Mouse (Mus musculus) liver, embryonic 12.5 days (tissue): Measurements from ENCODE around the gene Tmpo. TPM values are rescaled to one million over a fixed set of nuclear protein-coding genes. Genes with fewer than 3 reads are reported as not detected.
"Not testable (repeated sequence)": the region's sequence is repeated elsewhere in the genome, so short reads cannot be mapped to it uniquely, and the experiment has no call there.

Experiments
- ATAC-seq: fragments of 200-750 bp; cut with Nextera tagmentation; 2 replicates; pipeline ENCODE4 v1.8.0; 2017; ENCODE audit warnings: moderate number of reproducible peaks, mild to moderate bottlenecking, moderate library complexity
- H3K27ac ChIP-seq: fragments of 300-500 bp; sonication (generic); 2 replicates; pipeline ENCODE4 v1.5.1; 2016; ENCODE audit warnings: mild to moderate bottlenecking
- H3K27me3 ChIP-seq: fragments of 300-500 bp; sonication (generic); replicated peaks from 2 replicates; pipeline ENCODE4 v1.6.1; 2016; ENCODE audit warnings: mild to moderate bottlenecking, moderate library complexity
- H3K36me3 ChIP-seq: fragments of 300-500 bp; sonication (generic); 2 replicates; pipeline ENCODE4 v1.6.1; 2016; ENCODE audit warnings: mild to moderate bottlenecking, moderate library complexity
- H3K4me1 ChIP-seq: fragments of 300-500 bp; sonication (generic); 2 replicates; pipeline ENCODE4 v1.6.1; 2016
- H3K4me2 ChIP-seq: fragments of 300-500 bp; sonication (generic); 2 replicates; pipeline ENCODE4 v1.6.1; 2016; ENCODE audit warnings: mild to moderate bottlenecking, moderate library complexity
- H3K4me3 ChIP-seq: fragments of 300-500 bp; sonication (generic); 2 replicates; pipeline ENCODE4 v1.5.1; 2016; ENCODE audit warnings: mild to moderate bottlenecking, moderate library complexity
- H3K9ac ChIP-seq: fragments of 300-500 bp; sonication (generic); 2 replicates; pipeline ENCODE4 v1.6.1; 2016; ENCODE audit warnings: mild to moderate bottlenecking, moderate library complexity
- H3K9me3 ChIP-seq: fragments of 300-500 bp; sonication (generic); replicated peaks from 2 replicates; pipeline ENCODE4 v1.6.1; 2016; ENCODE audit warnings: mild to moderate bottlenecking, moderate library complexity
- WGBS: fragments of 180-500 bp; shearing (Covaris S2); methylation state at CpG from one replicate; pipeline ENCODE4 v1.1.7; 2016; ENCODE audit not compliant: insufficient replicate concordance; 5-methylcytosine and 5-hydroxymethylcytosine counted together
- polyA plus RNA-seq: library from polyadenylated mRNA; unstranded; fragments of >200 nt; fragmentation: Nextera tagmentation; extraction: Ambion mirVana; gene quantifications from 2 replicates; pipeline ENCODE4 v1.2.1, GENCODE M21; 2016

Gene Tmpo
- polyA plus RNA-seq, 1 experiment from 2014 or later: 215 TPM

GRCm38 (mm10) chr10:91199238-91199780 is 18.2 kb upstream of the Tmpo start:
- no peak overlapping the region for H3K27ac ChIP-seq
- no peaks in the 10 kb centered on the region for H3K36me3 ChIP-seq
- no peak for ATAC-seq
- H3K4me2 ChIP-seq: no peak overlapping the region
- H3K4me3 ChIP-seq: no peak overlapping the region
- H3K27me3 ChIP-seq: no peaks in the 10 kb centered on the region
- H3K9ac ChIP-seq: no peak overlapping the region
- no peaks in the 10 kb centered on the region for H3K4me1 ChIP-seq
- 68% methylated on average over 1 of the region's 1 CpGs for WGBS
- H3K9me3 ChIP-seq: no peaks in the 10 kb centered on the region; the same call in 1 of the 2 replicates

- WGBS: 81% methylated on average over 8 of the region's 8 CpGs
- H3K27ac ChIP-seq: no peak overlapping the region
- no peak overlapping the region for H3K4me3 ChIP-seq
- no peaks in the 10 kb centered on the region for H3K27me3 ChIP-seq
- no peak overlapping the region for H3K9ac ChIP-seq
- no peaks in the 10 kb centered on the region; the same call in 1 of the 2 replicates for H3K9me3 ChIP-seq
- H3K4me1 ChIP-seq: no peaks in the 10 kb centered on the region
- H3K36me3 ChIP-seq: no peaks in the 10 kb centered on the region
- ATAC-seq: no peak
- no peak overlapping the region for H3K4me2 ChIP-seq
Observed at GRCm38 (mm10) chr10:91197704-91198103, 16.6 kb upstream of the Tmpo start.

- Histone ChIP-seq H3K27me3 (no peaks in the 10 kb centered on the region), H3K9me3 (no peaks in the 10 kb centered on the region; the same call in 1 of the 2 replicates), H3K27ac (no peak overlapping the region), H3K4me2 (no peak overlapping the region), H3K9ac (no peak overlapping the region), H3K4me3 (no peak overlapping the region), H3K36me3 (no peaks in the 10 kb centered on the region), H3K4me1 (no peaks in the 10 kb centered on the region)
- 60% methylated on average over 1 of the region's 1 CpGs for WGBS
- ATAC-seq: no peak
Observed at GRCm38 (mm10) chr10:91196778-91197177, 15.7 kb upstream of the Tmpo start.

DNA sequence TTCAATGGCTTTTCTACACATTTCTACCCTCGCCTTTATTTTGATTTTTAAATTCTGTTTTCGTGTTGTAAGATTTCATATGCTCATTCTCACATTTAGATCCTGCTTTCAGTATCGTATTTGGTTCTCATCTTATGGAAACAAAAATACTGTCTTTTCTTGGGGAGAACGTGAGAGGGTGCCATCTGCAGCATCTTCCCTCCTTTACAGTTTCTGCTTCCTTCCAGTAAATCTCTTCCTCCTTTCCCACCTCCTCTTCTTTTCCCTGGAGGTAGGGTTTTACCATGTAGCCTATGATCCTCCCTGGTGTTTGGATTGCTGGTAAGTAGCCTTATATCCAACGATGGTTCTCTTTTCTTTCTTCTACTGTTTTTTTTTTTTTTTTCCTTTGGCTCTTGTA is 14.6 kb upstream of the Tmpo start:
- H3K4me1 ChIP-seq: no peaks in the 10 kb centered on the region
- H3K9ac ChIP-seq: no peak overlapping the region
- H3K4me3 ChIP-seq: no peak overlapping the region
- H3K27ac ChIP-seq: no peak overlapping the region
- no peak overlapping the region for H3K4me2 ChIP-seq
- no peak for ATAC-seq
- no peaks in the 10 kb centered on the region; the same call in 1 of the 2 replicates for H3K9me3 ChIP-seq
- no peaks in the 10 kb centered on the region for H3K36me3 ChIP-seq
- no peaks in the 10 kb centered on the region for H3K27me3 ChIP-seq
- WGBS: 70% methylated on average over 5 of the region's 5 CpGs

DNA sequence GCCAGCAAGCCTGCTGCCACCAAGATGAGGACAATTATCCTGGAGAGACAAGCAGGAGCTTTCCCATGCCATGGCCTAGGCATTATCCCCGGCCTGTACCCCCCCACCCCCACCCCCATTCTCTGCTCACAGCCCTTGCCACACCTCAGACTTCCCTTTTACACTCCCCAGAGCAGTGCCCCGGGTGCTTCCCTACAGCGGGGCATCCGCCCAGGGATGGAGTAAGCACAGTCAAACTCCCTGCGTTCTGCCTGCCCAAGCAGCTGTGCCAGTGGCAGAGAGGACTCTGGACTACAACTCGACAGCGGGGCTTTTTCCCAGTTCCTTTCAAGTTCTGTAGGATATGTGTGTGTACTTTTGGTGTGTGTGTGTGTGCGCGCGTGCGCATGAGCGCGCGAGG is 14.0 kb upstream of the Tmpo start:
- no peak overlapping the region for H3K27ac ChIP-seq
- no peak overlapping the region for H3K4me3 ChIP-seq
- WGBS: 76% methylated on average over 14 of the region's 14 CpGs
- H3K4me1 ChIP-seq: no peaks in the 10 kb centered on the region
- no peaks in the 10 kb centered on the region for H3K36me3 ChIP-seq
- H3K4me2 ChIP-seq: no peak overlapping the region
- no peaks in the 10 kb centered on the region; the same call in 1 of the 2 replicates for H3K9me3 ChIP-seq
- H3K9ac ChIP-seq: no peak overlapping the region
- ATAC-seq: no peak
- no peaks in the 10 kb centered on the region for H3K27me3 ChIP-seq

DNA sequence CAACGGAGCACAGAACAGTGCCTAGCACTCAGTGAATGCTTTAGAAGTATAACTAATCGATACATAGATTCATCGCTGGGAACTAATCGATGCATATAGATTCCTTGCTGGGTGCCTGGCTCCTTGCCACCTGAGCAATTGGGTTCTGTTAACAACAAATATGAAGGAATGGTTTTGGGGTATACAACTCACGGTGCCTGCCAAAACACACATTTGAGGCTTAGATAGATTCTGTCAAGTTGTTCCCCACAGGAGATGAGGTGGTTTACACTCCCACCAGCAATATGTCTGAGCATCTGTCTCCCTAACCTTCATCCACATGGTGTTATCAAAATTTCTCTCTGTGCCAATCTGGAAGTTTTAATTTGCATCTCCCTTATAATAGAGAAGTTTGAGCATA is 10.7 kb upstream of the Tmpo start:
- no peak overlapping the region for H3K4me2 ChIP-seq
- ATAC-seq: no peak
- H3K4me1 ChIP-seq: peaks cover 14% of the 10 kb centered on the region
- WGBS: 80% methylated on average over 5 of the region's 5 CpGs
- no peak overlapping the region for H3K27ac ChIP-seq
- H3K9me3 ChIP-seq: no peaks in the 10 kb centered on the region; the same call in 1 of the 2 replicates
- H3K27me3 ChIP-seq: no peaks in the 10 kb centered on the region
- H3K36me3 ChIP-seq: no peaks in the 10 kb centered on the region
- no peak overlapping the region for H3K4me3 ChIP-seq
- no peak overlapping the region for H3K9ac ChIP-seq

DNA sequence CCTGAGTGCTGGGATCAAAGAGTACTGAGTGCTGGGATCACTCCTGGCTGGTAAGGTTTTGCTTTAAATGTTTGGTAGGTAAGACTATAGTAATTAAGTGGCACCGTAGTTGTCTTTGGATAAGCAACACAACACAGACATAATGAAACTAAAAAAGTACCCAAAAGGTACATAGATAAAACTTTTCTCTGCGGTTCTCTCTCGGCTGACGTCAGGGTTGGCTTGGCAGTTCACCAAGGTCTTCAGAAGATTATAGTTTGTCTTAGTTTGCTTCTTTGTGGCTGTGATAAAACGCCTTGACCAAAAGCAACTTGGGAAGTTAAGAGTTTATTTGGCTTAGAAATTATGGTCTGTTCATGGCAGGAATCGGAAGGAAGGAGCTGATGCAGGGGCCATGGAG is 8.4 kb upstream of the Tmpo start:
- no peaks in the 10 kb centered on the region for H3K9me3 ChIP-seq
- H3K4me3 ChIP-seq: no peak overlapping the region
- no peaks in the 10 kb centered on the region for H3K27me3 ChIP-seq
- no peak overlapping the region for H3K4me2 ChIP-seq
- no peak overlapping the region for H3K9ac ChIP-seq
- no peak for ATAC-seq
- no peaks in the 10 kb centered on the region for H3K36me3 ChIP-seq
- 80% methylated on average over 6 of the region's 6 CpGs for WGBS
- H3K4me1 ChIP-seq: peaks cover 24% of the 10 kb centered on the region
- no peak overlapping the region for H3K27ac ChIP-seq

GRCm38 (mm10) chr10:91188684-91189287 is 7.7 kb upstream of the Tmpo start:
- no peak overlapping the region for H3K4me3 ChIP-seq
- H3K4me2 ChIP-seq: no peak overlapping the region
- peaks cover 29% of the 10 kb centered on the region for H3K4me1 ChIP-seq
- no peaks in the 10 kb centered on the region for H3K27me3 ChIP-seq
- H3K9ac ChIP-seq: no peak overlapping the region
- no peaks in the 10 kb centered on the region for H3K9me3 ChIP-seq
- no peak overlapping the region for H3K27ac ChIP-seq
- ATAC-seq: no peak
- 68% methylated on average over 5 of the region's 5 CpGs for WGBS
- no peaks in the 10 kb centered on the region for H3K36me3 ChIP-seq

- Histone ChIP-seq H3K27ac (peak overlapping the region; percentile 59; the same call in 1 of the 2 replicates), H3K9me3 (no peaks in the 10 kb centered on the region), H3K4me1 (peaks cover 39% of the 10 kb centered on the region), H3K9ac (peak overlapping the region; percentile 72), H3K27me3 (no peaks in the 10 kb centered on the region), H3K36me3 (no peaks in the 10 kb centered on the region), H3K4me3 (peak overlapping the region; percentile 57), H3K4me2 (peak overlapping the region; percentile 76)
- ATAC-seq: no peak
- WGBS: under 1% methylated on average over 15 of the region's 15 CpGs
Observed at GRCm38 (mm10) chr10:91187872-91188271, 6.8 kb upstream of the Tmpo start.

DNA sequence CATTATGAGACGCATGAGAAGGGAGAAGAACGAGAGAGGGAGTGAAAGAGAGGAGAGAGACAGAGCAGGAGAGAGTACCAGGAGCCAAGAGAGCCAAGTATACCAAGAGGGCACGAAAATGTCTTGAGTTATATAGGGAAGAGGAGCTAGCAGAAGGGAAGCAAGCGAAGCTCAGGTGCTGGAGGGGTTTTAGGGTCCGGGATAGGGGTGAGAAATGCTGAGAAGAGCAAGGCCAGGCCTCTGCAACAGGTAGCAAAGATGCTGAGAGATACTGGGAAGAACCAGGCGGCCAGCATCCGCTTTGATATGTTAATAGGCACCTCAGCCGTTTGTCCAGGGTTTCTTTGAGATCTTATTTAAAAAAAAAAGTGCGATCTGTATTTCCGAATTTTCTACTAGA is 6.2 kb upstream of the Tmpo start:
- peaks cover 42% of the 10 kb centered on the region for H3K4me1 ChIP-seq
- H3K27ac ChIP-seq: no peak overlapping the region
- 18% methylated on average over 10 of the region's 10 CpGs for WGBS
- peak overlapping the region; percentile 72; the same call in 1 of the 2 replicates for H3K9ac ChIP-seq
- H3K4me2 ChIP-seq: peak overlapping the region; percentile 76
- H3K27me3 ChIP-seq: no peaks in the 10 kb centered on the region
- no peaks in the 10 kb centered on the region for H3K36me3 ChIP-seq
- peak overlapping the region; percentile 57 for H3K4me3 ChIP-seq
- no peak for ATAC-seq
- no peaks in the 10 kb centered on the region for H3K9me3 ChIP-seq

DNA sequence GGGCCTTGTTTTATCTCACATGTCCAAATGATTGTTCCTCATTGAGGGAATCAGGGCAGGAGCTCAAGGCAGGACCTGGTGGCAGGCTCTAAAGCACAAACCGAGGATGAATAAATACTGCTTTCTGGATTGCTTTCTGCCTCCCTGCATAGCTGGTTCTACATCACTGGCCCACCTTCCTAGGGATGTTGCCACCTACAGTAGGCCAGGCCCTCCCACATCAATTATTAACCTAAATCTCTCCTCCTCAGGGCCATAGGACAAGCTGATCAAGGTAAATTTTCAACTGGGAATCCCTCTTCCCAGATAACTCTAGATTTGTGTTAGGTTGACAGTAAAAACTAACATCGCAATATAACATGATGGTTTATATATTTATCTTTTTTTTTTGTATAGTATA is 4.6 kb upstream of the Tmpo start:
- no peak overlapping the region for H3K4me2 ChIP-seq
- no peaks in the 10 kb centered on the region for H3K36me3 ChIP-seq
- no peak overlapping the region for H3K4me3 ChIP-seq
- H3K27ac ChIP-seq: no peak overlapping the region
- no peaks in the 10 kb centered on the region for H3K27me3 ChIP-seq
- H3K4me1 ChIP-seq: peaks cover 46% of the 10 kb centered on the region
- WGBS: 79% methylated on average over 2 of the region's 2 CpGs
- no peak for ATAC-seq
- H3K9me3 ChIP-seq: no peaks in the 10 kb centered on the region
- no peak overlapping the region for H3K9ac ChIP-seq

GRCm38 (mm10) chr10:91184893-91185292 is 3.8 kb upstream of the Tmpo start:
- H3K27me3 ChIP-seq, ATAC-seq, H3K4me2 ChIP-seq, H3K27ac ChIP-seq, H3K9me3 ChIP-seq, H3K36me3 ChIP-seq, H3K4me3 ChIP-seq: not testable (repeated sequence)
- WGBS: 45% methylated on average over 5 of the region's 5 CpGs
- Histone ChIP-seq H3K4me1 (peaks cover 54% of the 10 kb centered on the region), H3K9ac (0 out of 2 replicates have a peak overlapping the region, but pooled peaks have one; percentile 5)
